Mouse (Mus musculus) E14TG2a.4 (cell line): ENCODE data around the gene Npffr2.

ENCODE experiments used
- CTCF ChIP-seq: conservative IDR thresholded peaks from 2 replicates; pipeline ENCODE4 v1.5.1; 2014; ENCODE audit warnings: low read length
- POU5F1 ChIP-seq: IDR thresholded peaks from 2 replicates; pipeline ENCODE4 v1.6.1; 2014; ENCODE audit warnings: low read length, borderline replicate concordance

GRCm38 (mm10) chr5:89631599-89631998, 104.4 kb downstream of the Npffr2 start:
- TF ChIP-seq CTCF (no peak), POU5F1 (no peak)
